Mouse (Mus musculus) erythroblast, embryonic 14.5 days (primary cell): ENCODE measurements around the gene Plin3.

ENCODE experiments used
- GATA1 ChIP-seq: IDR thresholded peaks from 2 replicates; pipeline ENCODE4 v1.6.1; 2012; ENCODE audit warnings: low read length, inconsistent platforms, mixed read lengths
- TAL1 ChIP-seq: IDR thresholded peaks from 3 replicates; pipeline ENCODE4 v1.6.1; 2012; ENCODE audit warnings: low read length, inconsistent platforms, mixed read lengths

GRCm38 (mm10) chr17:56259301-56260037, 33.2 kb downstream of the Plin3 start:
- TF ChIP-seq GATA1 (no peak), TAL1 (no peak)
